Mouse (Mus musculus) heart, embryonic 11.5 days (tissue): ENCODE measurements around the gene Tmem63b. TPM values are rescaled to one million over a fixed set of nuclear protein-coding genes. Genes with fewer than 3 reads are reported as not detected.

Experiments
- ATAC-seq: fragments of 200-750 bp; cut with Nextera tagmentation; replicated peaks from 2 replicates; pipeline ENCODE4 v1.8.0; 2017; ENCODE audit warnings: moderate library complexity; ENCODE audit not compliant: insufficient number of reproducible peaks, low FRiP score, low TSS enrichment
- H3K27ac ChIP-seq: fragments of 300-500 bp; sonication (generic); 2 replicates; pipeline ENCODE4 v1.5.1; 2014; ENCODE audit warnings: mild to moderate bottlenecking, low read depth, low read length
- H3K27me3 ChIP-seq: fragments of 300-500 bp; sonication (generic); 2 replicates; pipeline ENCODE4 v1.6.1; 2014; ENCODE audit warnings: mild to moderate bottlenecking, low read length, mixed read lengths; ENCODE audit not compliant: control insufficient read depth, insufficient read depth
- H3K36me3 ChIP-seq: fragments of 300-500 bp; sonication (generic); 2 replicates; pipeline ENCODE4 v1.6.1; 2014; ENCODE audit warnings: mild to moderate bottlenecking, low read length, moderate library complexity, mixed read lengths; ENCODE audit not compliant: control insufficient read depth, insufficient read depth
- H3K4me1 ChIP-seq: fragments of 300-500 bp; sonication (generic); 2 replicates; pipeline ENCODE4 v1.6.1; 2014; ENCODE audit warnings: low read length; ENCODE audit not compliant: control insufficient read depth, insufficient read depth
- H3K4me2 ChIP-seq: fragments of 300-500 bp; sonication (generic); 2 replicates; pipeline ENCODE4 v1.6.1; 2014; ENCODE audit warnings: mild to moderate bottlenecking, moderate library complexity
- H3K4me3 ChIP-seq: fragments of 300-500 bp; sonication (generic); 2 replicates; pipeline ENCODE4 v1.5.1; 2014; ENCODE audit warnings: low read depth, low read length
- H3K9ac ChIP-seq: fragments of 300-500 bp; sonication (generic); 2 replicates; pipeline ENCODE4 v1.6.1; 2014; ENCODE audit warnings: mild to moderate bottlenecking, low read depth, low read length, moderate library complexity
- H3K9me3 ChIP-seq: fragments of 300-500 bp; sonication (generic); replicated peaks from 2 replicates; pipeline ENCODE4 v1.6.1; 2016; ENCODE audit warnings: low read length; ENCODE audit not compliant: control insufficient read depth
- WGBS: fragments of 180-500 bp; shearing (Covaris S2); extraction: QIAGEN DNeasy Blood & Tissue Kit; methylation state at CpG from one replicate; pipeline ENCODE4 v1.1.7; 2014; ENCODE audit not compliant: insufficient replicate concordance; 5-methylcytosine and 5-hydroxymethylcytosine counted together
- polyA plus RNA-seq: library from polyadenylated mRNA; unstranded; fragments of >200 nt; fragmentation: Nextera tagmentation; extraction: Ambion mirVana; gene quantifications from 2 replicates; pipeline ENCODE4 v1.2.1, GENCODE M21; 2014

Tmem63b gene
- polyA plus RNA-seq, 1 experiment from 2014 or later = 27.6 TPM

DNA sequence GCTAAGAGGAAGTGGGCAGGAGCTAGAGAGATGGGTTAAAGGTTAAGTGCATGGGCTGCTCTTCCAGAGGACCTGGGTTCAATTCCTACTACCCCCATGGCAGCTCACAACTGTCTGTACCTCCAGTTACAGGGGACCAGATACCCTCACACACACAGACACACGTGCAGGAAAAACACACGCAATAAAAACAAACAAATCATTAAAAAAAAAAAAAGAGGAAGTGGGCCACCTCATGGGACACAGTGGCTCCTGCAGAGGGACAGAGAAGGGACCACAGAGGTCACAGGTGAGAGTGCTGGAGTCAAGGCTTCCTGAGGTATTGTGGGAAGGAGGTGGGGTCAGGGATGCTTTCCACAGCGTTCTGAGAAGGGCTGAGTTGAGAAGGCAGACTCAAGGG lies 24.8 kb upstream of the Tmem63b start:
- 53% methylated on average over 3 of the region's 3 CpGs for WGBS

GRCm38 (mm10) chr17:45710407-45710806 lies 23.7 kb upstream of the Tmem63b start:
- H3K27ac ChIP-seq = no peak overlapping the region
- H3K9ac ChIP-seq = no peak overlapping the region
- no peak overlapping the region for H3K4me2 ChIP-seq
- no peak overlapping the region for H3K4me3 ChIP-seq
- H3K36me3 ChIP-seq = no peaks in the 10 kb centered on the region
- 61% methylated on average over 8 of the region's 8 CpGs for WGBS
- peaks cover 8% of the 10 kb centered on the region for H3K4me1 ChIP-seq
- no peak for ATAC-seq
- 0 out of 2 replicates have a peak, but pooled peaks cover 2% of the 10 kb centered on the region for H3K27me3 ChIP-seq
- no peaks in the 10 kb centered on the region for H3K9me3 ChIP-seq

More for the DNA sequence above, 24.8 kb upstream of the Tmem63b start:
- Histone ChIP-seq H3K27ac (no peak overlapping the region), H3K4me3 (no peak overlapping the region), H3K4me1 (peaks cover 8% of the 10 kb centered on the region), H3K9ac (no peak overlapping the region), H3K27me3 (0 out of 2 replicates have a peak, but pooled peaks cover 2% of the 10 kb centered on the region), H3K4me2 (no peak overlapping the region), H3K9me3 (no peaks in the 10 kb centered on the region), H3K36me3 (no peaks in the 10 kb centered on the region)
- no peak for ATAC-seq

- Histone ChIP-seq H3K9me3 (no peaks in the 10 kb centered on the region), H3K9ac (no peak overlapping the region), H3K4me2 (no peak overlapping the region), H3K4me1 (peaks cover 8% of the 10 kb centered on the region), H3K27me3 (0 out of 2 replicates have a peak, but pooled peaks cover 2% of the 10 kb centered on the region), H3K36me3 (no peaks in the 10 kb centered on the region), H3K27ac (no peak overlapping the region), H3K4me3 (no peak overlapping the region)
- WGBS = 31% methylated on average over 3 of the region's 3 CpGs
- no peak for ATAC-seq
Observed at GRCm38 (mm10) chr17:45709829-45710228, 23.1 kb upstream of the Tmem63b start.

DNA sequence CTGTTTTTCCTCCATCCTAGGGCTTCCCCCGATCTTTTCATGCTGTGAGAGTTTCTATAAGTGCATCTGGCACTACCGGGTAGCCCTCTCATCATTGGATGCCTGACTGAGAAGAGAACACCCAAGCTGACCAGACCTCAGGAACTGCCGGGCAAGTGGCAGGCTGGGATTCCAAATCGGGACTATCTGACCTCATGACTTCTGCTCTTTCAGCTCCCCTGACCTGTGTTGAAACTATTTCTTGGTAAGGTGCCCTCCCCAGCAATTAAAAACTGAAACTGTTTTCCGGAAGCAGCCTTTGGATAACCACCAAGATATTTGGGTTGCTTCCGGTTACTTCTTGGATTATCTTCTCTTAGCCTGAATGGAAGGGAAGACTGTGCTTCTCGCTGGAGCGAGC lies 21.5 kb upstream of the Tmem63b start:
- ATAC-seq = no peak
- 74% methylated on average over 8 of the region's 8 CpGs for WGBS
- H3K36me3 ChIP-seq = no peaks in the 10 kb centered on the region

GRCm38 (mm10) chr17:45707376-45707775 lies 20.7 kb upstream of the Tmem63b start:
- Histone ChIP-seq H3K4me1 (peaks cover 8% of the 10 kb centered on the region), H3K4me3 (no peak overlapping the region), H3K4me2 (no peak overlapping the region), H3K27me3 (0 out of 2 replicates have a peak, but pooled peaks cover 2% of the 10 kb centered on the region), H3K9me3 (no peaks in the 10 kb centered on the region), H3K27ac (no peak overlapping the region), H3K9ac (no peak overlapping the region), H3K36me3 (no peaks in the 10 kb centered on the region)
- no peak for ATAC-seq
- WGBS = 31% methylated on average over 3 of the region's 3 CpGs

More for the DNA sequence above, 21.5 kb upstream of the Tmem63b start:
- Histone ChIP-seq H3K27ac (no peak overlapping the region), H3K4me1 (peaks cover 8% of the 10 kb centered on the region), H3K27me3 (0 out of 2 replicates have a peak, but pooled peaks cover 2% of the 10 kb centered on the region), H3K4me3 (no peak overlapping the region), H3K9me3 (no peaks in the 10 kb centered on the region), H3K9ac (no peak overlapping the region), H3K4me2 (no peak overlapping the region)

DNA sequence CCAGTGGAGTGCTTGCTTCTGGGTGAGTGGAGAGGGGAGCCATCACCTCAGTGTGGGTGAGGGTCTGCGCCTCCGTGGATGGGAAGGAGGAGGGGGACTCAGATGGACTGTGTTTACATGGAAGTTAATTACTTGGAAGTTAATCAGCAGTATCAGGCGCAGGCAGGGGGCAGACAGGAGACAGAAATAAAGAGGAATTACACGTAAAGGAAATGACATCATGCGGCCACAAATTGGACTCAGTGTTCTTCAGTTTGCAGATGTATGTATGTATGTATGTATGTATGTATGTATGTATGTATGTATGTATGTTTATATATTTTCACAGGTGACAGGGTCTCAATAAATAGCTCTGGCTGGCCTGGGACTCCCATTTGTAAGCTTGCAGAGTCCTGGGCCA lies 20.1 kb upstream of the Tmem63b start:
- no peak for ATAC-seq
- no peak overlapping the region for H3K4me2 ChIP-seq
- no peaks in the 10 kb centered on the region for H3K9me3 ChIP-seq
- WGBS = 71% methylated on average over 5 of the region's 5 CpGs
- peaks cover 8% of the 10 kb centered on the region for H3K4me1 ChIP-seq
- no peak overlapping the region for H3K4me3 ChIP-seq
- no peak overlapping the region for H3K9ac ChIP-seq
- H3K27ac ChIP-seq = no peak overlapping the region
- H3K27me3 ChIP-seq = 0 out of 2 replicates have a peak, but pooled peaks cover 2% of the 10 kb centered on the region
- H3K36me3 ChIP-seq = no peaks in the 10 kb centered on the region

DNA sequence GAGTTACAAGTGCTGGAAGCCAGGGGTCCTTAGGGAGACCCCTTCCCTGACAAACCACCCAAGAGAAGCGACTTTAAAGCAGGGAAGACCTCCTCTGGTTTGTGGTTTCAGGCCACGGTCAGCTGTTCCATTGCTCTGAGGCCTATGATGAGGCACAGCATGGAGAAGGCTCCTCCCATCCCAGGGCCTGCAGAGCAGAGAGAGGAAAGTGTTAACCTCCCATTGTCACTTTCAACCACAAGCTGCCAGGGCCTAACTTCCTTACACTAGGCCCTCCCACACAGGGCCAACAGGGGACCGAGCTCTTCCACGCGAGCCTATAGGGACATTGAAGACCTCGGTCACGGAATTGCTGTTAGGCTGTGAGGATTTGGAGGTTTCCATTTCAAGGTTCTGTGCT lies 16.5 kb upstream of the Tmem63b start:
- H3K9me3 ChIP-seq = no peaks in the 10 kb centered on the region
- WGBS = 69% methylated on average over 7 of the region's 7 CpGs
- H3K4me1 ChIP-seq = 0 out of 2 replicates have a peak, but pooled peaks cover 13% of the 10 kb centered on the region
- no peak overlapping the region for H3K9ac ChIP-seq
- H3K4me2 ChIP-seq = no peak overlapping the region
- no peak overlapping the region for H3K27ac ChIP-seq
- H3K4me3 ChIP-seq = no peak overlapping the region
- no peak for ATAC-seq
- H3K27me3 ChIP-seq = no peaks in the 10 kb centered on the region
- H3K36me3 ChIP-seq = peaks cover 4% of the 10 kb centered on the region; the same call in 1 of the 2 replicates

DNA sequence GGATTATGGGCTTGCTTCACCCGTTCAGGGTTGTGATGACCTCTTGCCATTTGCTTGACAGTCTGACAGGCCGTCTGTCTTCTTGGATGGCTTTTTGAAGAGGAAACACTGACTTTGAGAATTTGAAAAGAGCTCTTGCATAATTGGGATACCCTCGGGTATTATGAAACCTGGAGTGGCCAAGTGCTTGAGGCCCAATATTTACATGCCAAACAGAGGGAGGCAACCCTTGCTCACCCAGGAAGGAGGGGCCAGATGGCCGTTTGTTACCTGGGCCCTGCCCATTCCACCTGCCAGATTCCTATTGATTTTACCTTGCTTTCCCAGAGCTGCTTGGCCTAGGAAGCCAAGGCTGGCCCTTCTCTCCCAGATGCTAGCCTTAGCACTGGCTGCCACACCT lies 15.5 kb upstream of the Tmem63b start:
- Histone ChIP-seq H3K9ac (no peak overlapping the region), H3K4me3 (no peak overlapping the region), H3K4me2 (no peak overlapping the region), H3K36me3 (peaks cover 5% of the 10 kb centered on the region; the same call in 1 of the 2 replicates), H3K4me1 (0 out of 2 replicates have a peak, but pooled peaks cover 13% of the 10 kb centered on the region), H3K27me3 (no peaks in the 10 kb centered on the region), H3K27ac (no peak overlapping the region), H3K9me3 (no peaks in the 10 kb centered on the region)
- WGBS = 59% methylated on average over 4 of the region's 4 CpGs
- ATAC-seq = no peak

GRCm38 (mm10) chr17:45701236-45701591 lies 14.5 kb upstream of the Tmem63b start:
- H3K4me3 ChIP-seq = no peak overlapping the region
- WGBS = 59% methylated on average over 9 of the region's 9 CpGs
- no peak for ATAC-seq
- peak overlapping the region; percentile 48 for H3K27ac ChIP-seq
- peak overlapping the region; percentile 48 for H3K9ac ChIP-seq
- peaks cover 5% of the 10 kb centered on the region; the same call in 1 of the 2 replicates for H3K36me3 ChIP-seq
- no peaks in the 10 kb centered on the region for H3K27me3 ChIP-seq
- H3K9me3 ChIP-seq = no peaks in the 10 kb centered on the region
- 0 out of 2 replicates have a peak, but pooled peaks cover 13% of the 10 kb centered on the region for H3K4me1 ChIP-seq
- no peak overlapping the region for H3K4me2 ChIP-seq
